Mouse (Mus musculus) urinary bladder, postnatal 36 days (tissue): ENCODE results near the gene Neurl1b.
A peak's percentile ranks its signal among the peaks of the same experiment; 100 is the strongest.

ENCODE experiments used
- DNase-seq, 2 experiments: peaks; one replicate each; pipeline ENCODE4 v3.0.0; 2022; ENCODE audit warnings: low spot score in 2 of 2, mixed read lengths in 1 of 2

Neurl1b gene

DNA sequence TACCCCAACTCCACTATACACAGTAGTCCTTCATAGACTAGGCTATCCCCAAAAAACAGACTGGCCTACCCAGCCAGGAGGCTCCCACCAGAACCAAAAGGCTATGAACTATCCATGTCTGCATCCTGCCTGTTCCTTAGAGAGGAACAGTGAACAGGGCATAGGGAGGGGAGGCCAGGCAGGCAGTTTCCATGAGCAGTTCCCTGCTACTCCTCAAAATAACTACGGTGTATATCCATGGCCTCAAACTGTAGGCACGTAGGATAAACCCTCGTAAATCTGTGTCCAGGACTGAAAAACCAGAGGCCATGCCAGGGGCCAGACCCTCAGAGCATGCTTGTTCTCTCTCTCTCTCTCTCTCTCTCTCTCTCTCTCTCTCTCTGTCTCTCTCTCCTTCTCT, 17.9 kb upstream of the Neurl1b start:
- DNase-seq = no peak

DNA sequence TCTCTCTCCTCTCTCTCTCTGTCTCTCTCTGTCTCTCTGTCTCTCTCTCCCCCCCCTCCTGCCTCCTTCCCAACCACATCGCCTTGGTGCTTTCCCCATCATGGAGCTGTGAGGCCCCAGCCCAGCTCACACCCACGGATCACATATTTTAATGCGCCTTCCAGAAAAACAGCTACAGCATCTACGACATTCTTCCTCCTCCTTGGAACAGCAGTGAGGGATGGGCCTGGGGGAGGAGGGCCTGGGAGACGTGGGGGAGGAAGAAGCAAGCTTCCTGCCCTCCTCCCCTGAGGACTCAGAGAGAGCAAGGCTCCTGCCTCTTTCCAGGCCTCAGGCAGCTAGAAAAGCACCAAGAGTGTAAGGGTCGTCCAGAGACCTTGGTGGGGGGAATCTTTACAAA, 17.3 kb upstream of the Neurl1b start:
- DNase-seq = peak in 1 of 2 experiments; percentile 32

DNA sequence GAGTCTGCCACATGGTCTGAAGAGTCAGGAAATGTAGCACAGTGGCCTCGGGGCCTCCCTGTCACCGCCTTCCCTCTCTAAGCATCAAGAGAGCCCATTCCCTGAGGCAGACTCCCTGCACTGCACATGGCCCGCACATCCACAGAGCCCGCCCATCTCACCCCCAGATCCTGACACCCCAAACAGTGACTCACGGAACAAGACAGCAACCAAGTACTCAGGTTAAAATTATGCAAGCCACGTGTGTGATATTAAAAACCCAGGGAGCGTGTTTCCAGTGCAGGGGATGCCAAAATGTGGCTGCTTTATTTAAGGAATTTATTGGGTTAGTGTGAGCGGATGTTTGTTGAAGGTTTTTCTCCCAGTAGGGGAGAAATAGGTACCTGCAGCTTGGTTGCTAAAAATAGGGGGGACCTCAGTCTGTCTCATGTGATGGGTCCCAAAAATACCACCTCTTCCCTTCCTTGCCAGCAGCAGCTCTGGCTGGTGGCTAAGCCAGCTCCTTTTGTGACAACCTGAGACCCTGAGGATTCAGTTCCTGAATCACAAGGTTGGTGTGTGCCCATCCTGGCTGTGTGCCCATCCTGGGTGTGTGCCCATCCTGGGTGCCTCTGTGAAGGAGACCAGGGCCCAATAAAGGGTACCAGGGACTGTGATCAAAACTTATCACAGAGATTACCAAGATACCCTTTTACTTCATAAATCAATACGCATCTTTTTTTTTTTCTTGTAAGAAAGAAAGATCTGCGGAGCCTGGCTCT, 9.1 kb upstream of the Neurl1b start:
- DNase-seq = no peak

DNA sequence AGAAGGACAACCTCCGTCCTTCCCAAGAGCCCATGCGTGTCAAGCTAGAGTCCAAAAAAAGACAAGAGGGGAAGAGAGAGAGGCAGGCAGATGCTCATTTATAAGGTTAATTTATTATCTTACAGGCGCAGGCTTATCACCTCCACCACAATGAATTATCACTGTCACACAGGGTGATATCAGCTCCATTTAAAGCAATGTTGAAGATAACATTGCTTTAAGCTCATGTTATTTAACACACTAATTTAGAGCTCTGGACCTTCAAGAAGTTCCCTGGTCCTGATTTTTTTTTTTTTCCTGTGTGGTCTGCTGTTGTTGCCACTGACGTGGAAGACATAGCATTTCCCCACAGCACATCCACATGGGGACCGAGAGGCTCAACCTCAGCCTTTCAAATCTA, 1.7 kb upstream of the Neurl1b start:
- DNase-seq = no peak

DNA sequence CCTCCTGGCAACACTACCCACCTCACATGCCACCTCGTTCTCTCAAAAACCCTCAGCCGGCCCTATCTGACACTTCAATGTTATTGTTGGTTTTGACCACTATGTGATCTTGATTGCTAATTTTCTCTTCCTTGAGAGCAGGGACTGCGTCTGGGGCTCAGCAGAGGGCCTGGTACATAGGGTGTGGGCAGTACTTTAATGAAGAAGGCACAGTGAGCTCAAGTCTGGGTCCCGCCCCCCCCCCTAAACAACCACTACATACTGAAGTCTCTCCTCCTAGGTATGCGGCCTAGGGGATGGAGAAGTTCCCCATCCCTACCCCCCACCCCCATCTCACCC, 476 bp upstream of the Neurl1b start:
- DNase-seq = no peak

DNA sequence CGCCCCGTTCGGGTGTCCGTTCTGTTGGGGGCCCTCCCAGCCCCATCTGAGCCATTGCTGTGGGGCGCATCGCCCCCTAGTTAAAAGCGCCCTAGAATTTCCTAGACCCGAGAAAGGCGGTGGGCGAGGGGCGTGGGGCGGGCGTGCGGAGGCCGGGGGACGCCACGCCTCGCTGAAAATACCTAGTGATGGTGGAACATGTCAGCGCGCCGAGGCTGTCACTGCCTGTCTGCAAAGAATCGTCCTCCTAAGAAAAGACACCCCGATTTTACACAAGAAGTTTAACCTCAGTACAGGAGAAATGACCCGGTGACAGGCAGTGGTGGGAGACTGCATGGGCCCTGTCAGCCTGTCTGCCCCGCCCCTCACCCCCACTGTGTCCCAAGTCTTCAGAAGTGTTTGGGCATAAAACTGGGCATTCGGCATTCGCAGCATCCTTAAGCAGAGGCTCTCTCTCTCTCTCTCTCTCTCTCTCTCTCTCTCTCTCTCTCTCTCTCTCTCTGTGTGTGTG, 781 bp downstream of the Neurl1b start:
- no peak for DNase-seq

DNA sequence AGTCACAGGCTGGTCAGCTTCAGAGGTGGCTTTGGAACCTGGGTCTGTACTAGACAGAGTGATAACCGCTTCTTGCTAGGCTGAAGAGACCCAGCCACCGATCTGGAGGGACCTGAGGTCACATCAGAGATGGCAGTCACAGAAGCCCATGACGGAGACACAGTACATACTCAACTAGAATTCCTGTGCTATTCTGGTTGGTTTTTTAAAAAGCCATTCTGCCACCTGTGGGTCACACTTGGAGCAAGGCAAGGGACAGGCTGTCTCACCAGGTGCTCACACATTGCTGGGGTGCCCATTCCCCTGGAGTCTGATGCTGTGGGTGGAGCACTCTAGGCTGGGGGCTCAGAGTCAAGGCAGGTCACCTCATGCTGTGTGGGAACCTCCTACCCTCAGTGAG, 1.5 kb downstream of the Neurl1b start:
- DNase-seq = no peak

DNA sequence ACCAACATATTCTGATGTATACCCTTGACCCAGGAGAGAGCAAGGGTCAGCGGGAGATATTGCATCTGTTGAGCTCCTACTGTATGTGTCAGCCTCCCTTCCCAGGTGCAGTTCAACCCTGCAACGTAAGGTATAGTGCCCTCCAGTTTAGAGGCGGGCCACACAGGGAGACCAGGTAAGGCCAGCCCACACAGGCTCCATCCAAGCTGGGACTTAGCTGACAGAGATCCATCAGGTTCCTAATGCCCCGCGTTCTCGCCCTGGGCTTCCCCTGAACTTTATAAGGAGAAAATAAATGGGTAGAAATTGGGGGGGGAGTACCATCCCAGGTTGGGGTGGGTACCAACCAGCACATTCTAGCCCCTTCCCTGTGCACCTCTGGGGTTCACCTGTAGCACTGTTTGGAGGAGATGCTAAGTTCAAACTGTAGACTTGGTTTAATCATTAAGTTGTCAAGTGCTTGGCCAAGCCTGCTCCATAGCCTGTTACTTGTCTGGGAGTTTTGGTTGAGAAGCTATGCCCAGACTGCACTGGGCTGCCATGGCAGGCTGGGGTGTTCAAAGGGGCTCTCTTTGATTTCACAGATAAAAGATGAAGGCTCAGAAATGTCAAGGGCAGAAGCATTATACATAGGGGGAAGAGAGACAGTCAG, 3.3 kb downstream of the Neurl1b start:
- no peak for DNase-seq

DNA sequence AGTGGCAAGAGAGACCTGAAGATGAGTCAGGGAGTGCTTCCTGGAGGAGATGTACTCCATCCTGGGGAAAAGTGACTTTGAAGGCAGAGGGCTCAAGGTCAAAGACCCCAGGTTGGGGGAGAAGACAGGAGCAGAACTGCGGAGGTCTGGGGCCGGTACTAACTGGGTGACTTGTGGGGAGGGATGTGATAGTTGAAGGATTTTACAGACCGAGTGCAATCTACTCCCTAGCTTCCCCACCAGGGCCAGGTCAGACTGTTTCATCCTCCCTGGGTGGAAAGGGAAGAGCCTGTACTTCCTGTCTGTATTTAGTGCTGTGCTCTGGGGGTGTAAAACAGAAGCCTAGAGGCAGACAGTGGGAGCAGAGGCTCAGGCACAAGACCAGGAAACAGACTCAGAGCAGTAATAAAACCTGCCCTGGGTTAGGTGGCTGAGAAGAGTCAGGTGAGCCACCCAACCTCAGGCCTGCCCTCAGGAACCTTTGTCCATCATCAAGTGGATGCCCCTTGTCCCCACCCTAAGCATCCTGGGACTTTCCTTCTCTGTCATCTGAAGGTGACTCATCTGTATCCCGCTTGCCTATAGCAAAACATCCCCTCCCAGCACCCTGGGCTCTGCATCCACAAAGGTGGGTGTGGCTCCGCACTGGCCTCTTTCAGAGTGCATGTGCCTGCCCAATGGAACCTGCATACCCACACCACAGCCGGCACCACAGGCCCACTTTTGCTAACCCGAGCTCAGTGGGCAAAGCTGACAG, 6.0 kb downstream of the Neurl1b start:
- no peak for DNase-seq

DNA sequence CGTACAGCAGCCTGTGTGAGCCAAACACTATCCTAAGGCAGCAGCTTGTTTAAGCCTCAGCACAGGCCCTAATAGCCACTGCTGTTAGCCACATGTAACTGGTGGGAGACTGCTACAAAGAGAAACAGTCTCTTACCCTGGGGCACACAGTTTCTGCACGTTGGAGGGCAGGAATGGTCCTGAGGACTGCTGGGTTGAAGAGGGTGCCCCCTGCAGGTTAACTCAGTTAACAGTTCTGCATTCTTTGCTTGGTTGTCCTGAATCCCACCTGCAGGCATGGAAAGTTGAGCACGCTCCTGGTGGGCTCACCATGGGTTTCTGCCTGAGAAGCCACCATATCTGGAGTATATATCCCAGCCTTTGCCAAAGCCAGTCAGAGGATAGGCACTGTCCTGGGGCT, 6.9 kb downstream of the Neurl1b start:
- DNase-seq = no peak

DNA sequence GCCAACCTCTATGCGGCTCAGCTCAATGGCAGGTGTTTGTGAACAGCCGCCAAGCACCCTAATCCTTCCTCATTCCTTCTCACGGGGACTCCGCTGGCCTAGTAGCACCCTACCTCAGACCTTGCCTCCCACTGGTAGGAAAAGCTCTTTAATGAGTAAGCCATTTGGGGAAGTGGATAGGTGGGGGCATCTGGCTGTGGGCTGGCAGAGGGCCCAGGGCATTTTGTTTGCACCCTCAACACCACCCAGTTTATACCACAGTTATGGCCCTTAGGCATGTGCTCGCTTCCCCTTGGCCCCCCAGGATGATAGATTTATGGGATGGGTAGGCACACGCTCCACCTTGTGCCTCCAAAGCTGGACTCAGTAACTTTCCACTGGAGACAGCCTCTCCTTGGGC, 7.8 kb downstream of the Neurl1b start:
- DNase-seq = peak in 1 of 2 experiments; percentile 37

DNA sequence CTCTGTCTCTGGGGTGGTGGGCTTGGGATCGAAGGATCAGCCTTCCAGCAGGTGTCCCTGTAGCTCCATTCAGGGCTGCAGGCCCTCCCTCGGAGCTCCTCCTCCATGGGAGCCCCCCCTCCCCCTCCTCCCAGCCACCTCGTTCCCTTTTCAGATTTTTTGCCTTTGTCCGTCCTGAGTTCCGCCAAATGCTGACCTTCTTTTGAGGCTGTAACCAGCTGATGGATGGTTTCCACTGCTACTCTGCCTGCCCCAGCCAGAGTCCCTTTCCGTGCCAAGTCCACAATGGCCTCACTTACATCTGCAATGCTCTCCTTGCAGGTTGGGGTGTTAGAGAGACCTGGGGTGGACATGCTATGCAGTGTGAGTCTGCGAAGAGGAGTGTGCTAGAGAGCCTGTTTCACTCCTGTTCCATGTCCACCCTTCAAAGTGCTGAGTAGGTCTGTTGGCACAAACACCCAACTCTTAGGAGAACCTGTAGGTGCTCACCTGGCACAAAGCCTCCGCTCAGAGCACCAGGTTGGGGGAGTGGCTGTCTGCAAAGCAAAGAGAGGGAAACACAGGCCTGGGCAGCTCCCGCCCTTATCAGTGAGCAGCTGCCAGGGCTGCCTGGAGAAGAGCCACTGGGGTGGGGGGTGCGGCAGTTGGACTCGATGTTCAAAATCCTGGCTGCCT, 9.5 kb downstream of the Neurl1b start:
- DNase-seq = peak; percentile 73 to 82

DNA sequence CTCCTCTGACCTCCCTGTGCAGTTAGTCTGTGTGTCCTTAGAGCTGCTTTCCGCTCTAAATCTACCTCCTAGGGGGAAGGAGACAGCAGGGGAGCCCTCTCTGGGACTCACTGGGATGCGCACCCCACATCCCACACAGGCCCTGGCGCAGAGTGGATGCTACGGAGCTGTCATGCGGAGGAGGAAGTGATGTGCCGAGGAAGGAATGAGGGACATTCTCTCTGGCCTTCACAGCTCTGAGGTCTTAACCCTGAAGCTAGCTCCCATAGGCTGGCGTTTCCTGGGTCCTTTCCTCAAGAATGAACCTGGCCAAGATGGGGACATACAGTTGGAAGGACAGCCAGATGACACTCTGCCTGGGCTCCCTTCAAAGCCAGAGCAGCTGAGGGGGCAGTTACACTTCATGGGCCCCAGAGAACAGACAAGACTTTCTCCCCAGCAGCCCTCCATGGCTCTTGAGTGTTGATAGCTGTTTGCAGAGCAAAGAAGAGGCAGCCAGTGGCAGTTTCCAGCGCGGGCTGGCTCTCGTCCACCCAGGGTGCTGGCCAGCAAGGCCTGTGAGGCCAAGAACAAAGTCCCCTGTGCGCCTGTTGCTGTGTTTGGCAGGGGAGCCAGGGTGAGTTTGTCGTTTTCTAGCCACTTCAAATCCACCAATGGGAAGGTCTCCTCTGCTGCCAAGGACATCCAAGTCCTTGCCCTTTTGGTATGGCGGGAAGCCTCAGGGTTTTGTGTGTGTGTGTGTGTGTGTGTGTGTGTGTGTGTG, 10.5 kb downstream of the Neurl1b start:
- DNase-seq = peak in 1 of 2 experiments; percentile 77

DNA sequence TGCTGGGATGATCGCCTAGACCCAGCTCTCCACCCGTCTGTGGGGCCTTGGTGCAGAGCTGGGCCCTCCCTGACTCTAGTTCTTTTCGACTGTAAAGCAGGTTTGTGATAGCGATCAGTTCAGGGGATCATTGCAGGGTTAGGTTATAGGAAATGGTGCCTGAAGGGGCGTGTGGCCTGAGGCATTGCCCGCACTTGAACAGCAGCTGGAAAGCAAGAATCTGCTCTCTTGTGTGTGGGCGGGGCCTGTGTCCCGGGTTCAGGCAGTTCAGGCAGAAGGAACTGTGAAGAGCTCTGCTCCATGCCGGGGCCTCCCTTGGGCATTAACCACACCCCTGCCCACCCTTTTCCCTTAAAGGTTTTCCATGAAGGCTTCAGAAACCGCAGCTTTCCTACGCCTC, 18.7 kb downstream of the Neurl1b start:
- peak in 1 of 2 experiments; percentile 50 for DNase-seq

DNA sequence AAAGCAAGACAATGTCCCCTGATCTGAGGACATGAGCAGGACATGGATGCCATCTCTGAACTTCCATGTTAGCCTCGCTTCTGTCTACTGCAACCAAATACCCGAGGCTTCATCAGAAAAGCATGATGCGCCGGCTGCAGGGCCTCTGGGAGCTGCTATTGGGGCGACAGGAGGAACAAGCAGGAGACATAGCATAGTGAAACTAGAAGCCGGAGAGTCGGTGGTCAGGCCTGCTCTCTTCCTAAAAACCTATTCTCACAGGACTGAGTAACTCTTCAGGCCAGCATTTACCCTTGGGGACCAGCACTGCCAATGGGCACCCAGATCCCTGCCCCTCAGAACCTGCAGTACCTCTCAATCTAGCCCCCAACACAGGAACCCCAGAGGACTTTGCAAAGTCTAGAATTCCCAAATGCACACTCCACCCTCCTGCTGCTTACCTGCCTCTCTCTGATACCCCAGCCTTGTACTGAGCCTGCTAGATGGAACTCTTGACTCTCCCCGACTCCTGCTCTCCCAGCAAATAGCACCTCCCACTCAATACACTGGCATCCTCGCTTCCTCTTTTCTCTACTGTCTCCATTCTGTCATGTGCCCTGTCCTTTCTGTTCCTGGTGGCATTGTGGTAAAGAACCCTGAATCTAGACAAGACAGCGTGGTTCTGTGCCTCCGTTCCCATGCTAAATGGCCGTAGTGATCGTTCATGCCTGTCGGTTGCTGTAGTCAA, 22.6 kb downstream of the Neurl1b start:
- DNase-seq = no peak

DNA sequence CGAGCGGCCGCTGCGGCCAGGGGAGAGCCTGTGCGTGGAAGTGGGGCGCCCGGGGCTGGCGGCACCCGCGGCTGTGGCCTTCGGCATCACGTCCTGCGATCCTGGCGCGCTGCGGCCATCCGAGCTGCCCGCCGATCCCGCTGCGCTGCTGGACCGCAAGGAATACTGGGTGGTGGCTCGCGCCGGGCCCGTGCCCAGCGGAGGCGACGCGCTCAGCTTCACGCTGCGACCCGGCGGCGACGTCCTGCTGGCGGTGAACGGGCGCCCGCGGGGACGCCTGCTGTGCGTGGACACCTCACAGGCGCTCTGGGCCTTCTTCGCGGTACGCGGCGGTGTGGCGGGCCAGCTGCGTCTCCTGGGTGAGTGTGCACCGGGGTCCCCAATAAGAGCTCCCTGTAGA, 24.4 kb downstream of the Neurl1b start:
- DNase-seq = no peak

DNA sequence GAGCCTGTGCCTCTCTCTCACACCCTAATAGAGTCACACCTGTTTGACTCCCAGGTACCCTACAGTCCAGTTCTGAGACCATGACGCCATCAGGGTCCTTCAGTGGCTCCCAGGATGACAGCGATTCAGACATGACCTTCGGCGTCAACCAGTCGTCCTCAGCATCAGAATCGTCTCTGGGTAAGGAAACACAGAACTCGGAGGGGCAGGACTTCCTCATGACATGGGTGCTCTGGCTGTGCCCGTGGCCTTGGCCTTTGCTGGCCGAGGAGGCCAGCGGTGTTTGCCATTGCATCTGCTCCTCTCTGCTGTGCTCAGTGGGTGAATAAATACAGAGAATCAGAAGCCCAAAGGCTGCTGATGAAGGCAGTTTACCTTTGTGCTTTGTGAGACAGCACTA, 26.4 kb downstream of the Neurl1b start:
- no peak for DNase-seq

DNA sequence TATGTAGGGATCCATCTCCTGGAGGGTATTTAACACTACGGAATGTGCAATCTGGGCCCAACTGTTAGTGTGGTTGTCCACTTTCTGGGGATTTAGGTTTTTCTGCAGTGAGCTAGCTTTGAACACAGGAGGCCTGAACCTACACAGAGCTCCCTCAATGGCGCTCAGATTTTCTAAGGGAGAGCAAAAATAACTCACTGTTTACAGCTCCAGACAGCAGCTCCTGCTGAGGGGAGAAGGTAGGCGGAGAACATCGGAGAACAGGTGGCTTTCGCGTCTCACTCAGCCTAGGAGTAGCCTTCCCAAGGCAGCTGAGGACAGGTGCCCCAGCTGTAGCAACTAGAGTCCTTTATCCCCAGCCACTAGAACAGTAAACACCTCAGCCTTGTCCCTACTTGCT, 27.6 kb downstream of the Neurl1b start:
- no peak for DNase-seq

DNA sequence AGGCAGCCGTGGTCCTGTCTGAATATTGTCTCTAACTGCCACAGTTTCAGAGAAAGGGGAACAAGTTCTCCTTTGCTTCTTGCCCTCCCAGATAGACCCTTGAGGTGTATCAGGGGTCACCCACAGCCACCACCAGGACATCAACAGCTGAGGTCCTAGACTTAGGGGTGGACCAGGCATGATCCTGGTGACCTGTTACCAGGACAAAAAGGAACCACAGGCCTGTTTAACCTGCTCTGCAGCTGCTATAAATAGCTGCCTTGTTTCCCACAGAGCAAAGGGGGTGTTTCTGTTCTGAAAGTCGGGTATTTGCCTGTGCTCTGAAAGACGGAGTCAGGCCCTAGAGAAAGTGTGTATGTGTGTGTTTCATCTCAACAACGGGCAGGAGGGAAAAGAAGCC, 29.2 kb downstream of the Neurl1b start:
- peak; percentile 67 to 69 for DNase-seq

DNA sequence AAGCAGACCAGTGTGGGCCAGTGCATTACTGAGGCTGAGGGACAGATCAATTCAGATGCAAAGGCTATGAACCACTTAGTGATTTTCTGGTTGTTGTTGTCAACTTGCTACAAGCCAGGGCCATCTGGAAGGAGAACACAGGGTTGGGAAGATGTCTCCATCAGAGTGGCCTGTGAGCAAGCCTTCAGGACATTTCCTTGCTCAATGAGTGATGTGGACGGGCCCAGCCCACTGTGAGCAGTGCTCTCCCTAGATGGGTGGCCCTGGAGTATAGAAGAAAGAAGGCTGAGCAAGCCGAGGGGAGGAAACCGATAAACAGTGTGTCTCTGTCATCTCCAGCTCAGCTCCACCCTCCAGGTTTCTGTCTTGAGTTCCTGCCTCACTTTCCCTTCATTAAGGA, 34.8 kb downstream of the Neurl1b start:
- no peak for DNase-seq
